Mouse (Mus musculus): ENCODE results near the gene Rassf3.

GRCm38 (mm10) chr10:121474288-121474687 lies 1.9 kb downstream of the Rassf3 start:
- TF ChIP-seq CHD2 (IDR thresholded peaks at IDR 0.05; ENCODE audit: low read depth, low read length), result no peak
- no peak for TF ChIP-seq MAFK (IDR thresholded peaks at IDR 0.05; ENCODE audit: insufficient read depth, low read depth, low read length)
- TF ChIP-seq ZC3H11A (IDR thresholded peaks at IDR 0.05; ENCODE audit: borderline replicate concordance, low read depth, low read length), result no peak
